Mouse (Mus musculus) thymus, adult 2 months (tissue): ENCODE data around the gene Nbl1.

Experiments
- CTCF ChIP-seq: fragments of 200-500 bp; IDR thresholded peaks from 2 replicates; pipeline ENCODE4 v1.5.1; 2012; ENCODE audit warnings: mild to moderate bottlenecking, control low read depth, low read length, moderate library complexity, borderline replicate concordance; ENCODE audit not compliant: control insufficient read depth, poor library complexity, insufficient read depth; ENCODE audit errors: extremely low read depth
- POLR2A ChIP-seq: fragments of 200-500 bp; IDR thresholded peaks from 2 replicates; pipeline ENCODE4 v1.6.1; 2012; ENCODE audit warnings: mild to moderate bottlenecking, low read length, control low read depth, moderate library complexity; ENCODE audit not compliant: control insufficient read depth, poor library complexity, insufficient read depth; ENCODE audit errors: extremely low read depth

- TF ChIP-seq CTCF (no peak), POLR2A (no peak)
Observed at GRCm38 (mm10) chr4:139116356-139117063, 23.7 kb upstream of the Nbl1 start.
